Comparison of ENCODE assay signal across 8 mouse cellular contexts in the genomic region with DNA sequence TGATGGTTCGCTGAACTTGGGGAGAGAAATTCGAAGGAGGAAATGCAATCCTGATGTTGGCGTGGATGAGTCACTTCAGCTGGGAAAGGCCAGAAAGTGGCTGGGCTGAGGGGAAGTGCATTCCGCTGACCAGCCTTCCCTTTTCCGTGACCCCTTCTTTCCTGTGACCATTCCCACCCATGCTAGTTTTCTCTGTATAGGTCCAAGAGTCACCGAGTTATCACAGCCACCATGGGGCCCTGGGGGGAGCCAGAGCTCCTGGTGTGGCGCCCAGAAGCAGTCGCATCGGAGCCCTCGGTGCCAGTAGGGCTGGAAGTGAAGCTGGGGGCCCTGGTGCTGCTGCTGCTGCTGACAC. TPM values are rescaled to one million over a fixed set of nuclear protein-coding genes. Genes with fewer than 3 reads are reported as not detected.
DNase-seq lines count a peak whose midpoint lies in the region; ATAC-seq and TF ChIP-seq lines count a peak whose summit lies in the region.

No protein-coding gene starts in this region.

- ATAC-seq in G1E (ENCODE audit: extremely low read depth, insufficient number of reproducible peaks, low FRiP score, poor library complexity, severe bottlenecking) = 0 out of 2 replicates have a peak, but pooled peaks have one; percentile 9
- no peak for ATAC-seq in hindbrain, embryonic 11.5 days (ENCODE audit: low FRiP score)
- peak; percentile 25; the same call in 1 of the 2 replicates for ATAC-seq in liver, embryonic 16.5 days (ENCODE audit: low read depth)
- ATAC-seq in neural tube, embryonic 14.5 days (ENCODE audit: low read depth) = no peak

- H3K36me3 ChIP-seq in G1E (replicated peaks) = peaks cover 30% of the 10 kb centered on the region
- peaks cover 13% of the 10 kb centered on the region for H3K36me3 ChIP-seq in erythroblast, embryonic 14.5 days (ENCODE audit: control insufficient read depth)
- H3K36me3 ChIP-seq in hindbrain, embryonic 11.5 days (ENCODE audit: control insufficient read depth, insufficient read depth, low read length) = no peaks in the 10 kb centered on the region
- H3K36me3 ChIP-seq in liver, embryonic 16.5 days (ENCODE audit: control insufficient read depth, insufficient read depth) = no peaks in the 10 kb centered on the region; the same call in 1 of the 2 replicates
- peaks cover 4% of the 10 kb centered on the region; the same call in 1 of the 2 replicates for H3K36me3 ChIP-seq in neural tube, embryonic 14.5 days (ENCODE audit: control insufficient read depth, insufficient read depth, low read length)

- peak overlapping the region; percentile 75 for H3K4me3 ChIP-seq in G1E (ENCODE audit: low read depth, low read length)
- peak overlapping the region; percentile 77 for H3K4me3 ChIP-seq in erythroblast, embryonic 14.5 days (replicated peaks)
- H3K4me3 ChIP-seq in hindbrain, embryonic 11.5 days (ENCODE audit: low read depth, low read length) = peak overlapping the region; percentile 58
- peak overlapping the region; percentile 75 for H3K4me3 ChIP-seq in liver, embryonic 16.5 days (ENCODE audit: low read depth, low read length)
- H3K4me3 ChIP-seq in neural tube, embryonic 14.5 days (ENCODE audit: low read depth, low read length) = peak overlapping the region; percentile 69

- peaks cover 48% of the 10 kb centered on the region for H3K4me1 ChIP-seq in G1E (ENCODE audit: insufficient read depth, low read depth, low read length)
- H3K4me1 ChIP-seq in erythroblast, embryonic 14.5 days (ENCODE audit: control insufficient read depth) = peaks cover 26% of the 10 kb centered on the region
- H3K4me1 ChIP-seq in hindbrain, embryonic 11.5 days (replicated peaks; ENCODE audit: control insufficient read depth, insufficient read depth, low read length) = peaks cover 6% of the 10 kb centered on the region; the same call in 1 of the 2 replicates
- peaks cover 16% of the 10 kb centered on the region for H3K4me1 ChIP-seq in liver, embryonic 16.5 days (ENCODE audit: control insufficient read depth, low read depth, low read length)
- H3K4me1 ChIP-seq in neural tube, embryonic 14.5 days (ENCODE audit: control insufficient read depth, insufficient read depth, low read length) = peaks cover 5% of the 10 kb centered on the region

- H3K27ac ChIP-seq in hindbrain, embryonic 11.5 days (ENCODE audit: low read depth, low read length) = no peak overlapping the region
- H3K27ac ChIP-seq in liver, embryonic 16.5 days (ENCODE audit: low read length) = peak overlapping the region; percentile 75
- peak overlapping the region; percentile 60; the same call in 1 of the 2 replicates for H3K27ac ChIP-seq in neural tube, embryonic 14.5 days (ENCODE audit: low read depth, low read length)

- peak overlapping the region; percentile 76 for H3K9ac ChIP-seq in hindbrain, embryonic 11.5 days (ENCODE audit: low read depth, low read length)
- H3K9ac ChIP-seq in liver, embryonic 16.5 days (ENCODE audit: low read depth, low read length) = peak overlapping the region; percentile 76
- peak overlapping the region; percentile 78 for H3K9ac ChIP-seq in neural tube, embryonic 14.5 days (replicated peaks; ENCODE audit: low read depth, low read length)

- H3K4me2 ChIP-seq in hindbrain, embryonic 11.5 days (replicated peaks; ENCODE audit: low read depth, low read length) = peak overlapping the region; percentile 70
- H3K4me2 ChIP-seq in liver, embryonic 16.5 days (ENCODE audit: low read depth, low read length) = peak overlapping the region; percentile 85
- peak overlapping the region; percentile 95 for H3K4me2 ChIP-seq in neural tube, embryonic 14.5 days (ENCODE audit: low read depth, low read length)

- DNase-seq in cerebellum, adult 9-10 months = peak; percentile 57
- no peak for DNase-seq in cerebellum, adult 8-10 months
- peak; percentile 37 for DNase-seq in G1E (ENCODE audit: low spot score)
- no peak for DNase-seq in hindbrain, embryonic 11.5 days (ENCODE audit: low spot score)
- DNase-seq in layer of hippocampus, adult 18-20 months (ENCODE audit: low spot score in 2 of 2) = no peak

- no peaks in the 10 kb centered on the region for H3K27me3 ChIP-seq in G1E (ENCODE audit: insufficient read depth, low read length)
- no peaks in the 10 kb centered on the region for H3K27me3 ChIP-seq in erythroblast, embryonic 14.5 days (ENCODE audit: control insufficient read depth)
- H3K27me3 ChIP-seq in hindbrain, embryonic 11.5 days (ENCODE audit: control insufficient read depth, insufficient read depth, low read length) = no peaks in the 10 kb centered on the region
- no peaks in the 10 kb centered on the region for H3K27me3 ChIP-seq in liver, embryonic 16.5 days (ENCODE audit: control insufficient read depth, insufficient read depth, low read depth, low read length)
- no peaks in the 10 kb centered on the region for H3K27me3 ChIP-seq in neural tube, embryonic 14.5 days (ENCODE audit: control insufficient read depth, insufficient read depth, low read length)

- H3K9me3 ChIP-seq in G1E (replicated peaks) = no peaks in the 10 kb centered on the region
- H3K9me3 ChIP-seq in erythroblast, embryonic 14.5 days (ENCODE audit: control insufficient read depth, low read length) = no peaks in the 10 kb centered on the region
- no peaks in the 10 kb centered on the region for H3K9me3 ChIP-seq in hindbrain, embryonic 11.5 days (ENCODE audit: control insufficient read depth, low read length)
- no peaks in the 10 kb centered on the region for H3K9me3 ChIP-seq in liver, embryonic 16.5 days (replicated peaks; ENCODE audit: control insufficient read depth, low read length)
- H3K9me3 ChIP-seq in neural tube, embryonic 14.5 days (ENCODE audit: control insufficient read depth, low read length) = no peaks in the 10 kb centered on the region

- 14% methylated on average over 10 of the region's 10 CpGs for WGBS in hindbrain, embryonic 11.5 days
- WGBS in liver, embryonic 16.5 days (ENCODE audit: insufficient replicate concordance) = 2% methylated on average over 10 of the region's 10 CpGs
- WGBS in neural tube, embryonic 14.5 days = 8% methylated on average over 10 of the region's 10 CpGs

- no peak for TF ChIP-seq CTCF in G1E (IDR thresholded peaks at IDR 0.05; ENCODE audit: low read depth, low read length)

RNA-seq across cellular contexts. Expression of a gene that starts 0.8 kb away (rescaled TPM):
- 31.8 and 35.8 TPM in 2 replicates for total RNA-seq in G1E (2014; fragmentation: Nextera tagmentation)
- 38.0 and 42.7 TPM in 2 replicates for total RNA-seq in G1E (2017)
- 14.0 and 15.6 TPM in 2 replicates for polyA plus RNA-seq in G1E (2012)
- 0.20 and 0.21 TPM in 2 replicates for polyA plus RNA-seq in erythroblast, embryonic 14.5 days (2012)
- 49.1 and 55.3 TPM in 2 replicates for polyA plus RNA-seq in hindbrain, embryonic 11.5 days (2014; fragmentation: Nextera tagmentation; extraction: Ambion mirVana)
- polyA plus RNA-seq in liver, embryonic 16.5 days (2015; fragmentation: Nextera tagmentation; extraction: Ambion mirVana) = 30.0 and 33.5 TPM in 2 replicates
- 41.2 and 46.0 TPM in 2 replicates for polyA plus RNA-seq in neural tube, embryonic 14.5 days (2014; fragmentation: Nextera tagmentation; extraction: Ambion mirVana)
- total RNA-seq in layer of hippocampus, adult 18-20 months (2021) = 10 to 100 TPM; 39.0 to 45.3 TPM

RNA-seq across cellular contexts. Expression of a gene that starts 5.2 kb away (rescaled TPM):
- total RNA-seq in G1E (2014; fragmentation: Nextera tagmentation) = 51.8 and 67.0 TPM in 2 replicates
- 6.4 and 9.6 TPM in 2 replicates for total RNA-seq in G1E (2017)
- polyA plus RNA-seq in G1E (2012) = 58.5 and 68.9 TPM in 2 replicates
- polyA plus RNA-seq in erythroblast, embryonic 14.5 days (2012) = 2.9 and 3.3 TPM in 2 replicates
- polyA plus RNA-seq in hindbrain, embryonic 11.5 days (2014; fragmentation: Nextera tagmentation; extraction: Ambion mirVana) = 9.8 and 10.6 TPM in 2 replicates
- 5.2 and 6.9 TPM in 2 replicates for polyA plus RNA-seq in liver, embryonic 16.5 days (2015; fragmentation: Nextera tagmentation; extraction: Ambion mirVana)
- polyA plus RNA-seq in neural tube, embryonic 14.5 days (2014; fragmentation: Nextera tagmentation; extraction: Ambion mirVana) = 11.6 and 12.6 TPM in 2 replicates
- 10 to 100 TPM; 36.4 to 45.7 TPM for total RNA-seq in layer of hippocampus, adult 18-20 months (2021)

RNA-seq across cellular contexts. Expression of a gene that starts 5.4 kb away (rescaled TPM):
- total RNA-seq in G1E (2014; fragmentation: Nextera tagmentation) (not detected in 2 replicates), G1E (2017) (0.16 TPM in 1 of 2 replicates, not detected in the other)
- polyA plus RNA-seq in G1E (2012) = not detected in 2 replicates
- polyA plus RNA-seq in erythroblast, embryonic 14.5 days (2012) = not detected in 2 replicates
- 4.5 and 4.9 TPM in 2 replicates for polyA plus RNA-seq in hindbrain, embryonic 11.5 days (2014; fragmentation: Nextera tagmentation; extraction: Ambion mirVana)
- polyA plus RNA-seq in liver, embryonic 16.5 days (2015; fragmentation: Nextera tagmentation; extraction: Ambion mirVana) = 0.35 and 0.41 TPM in 2 replicates
- 1.3 and 2.4 TPM in 2 replicates for polyA plus RNA-seq in neural tube, embryonic 14.5 days (2014; fragmentation: Nextera tagmentation; extraction: Ambion mirVana)
- under 1 TPM in 1 of 2 experiments, not detected in 1; 0.41 TPM for total RNA-seq in layer of hippocampus, adult 18-20 months (2021)

RNA-seq across cellular contexts. Expression of a gene that starts 16.3 kb away (rescaled TPM):
- total RNA-seq in G1E (2014; fragmentation: Nextera tagmentation) (42.3 and 68.2 TPM in 2 replicates), G1E (2017) (9.8 and 15.2 TPM in 2 replicates)
- polyA plus RNA-seq in G1E (2012) = 73.7 and 105 TPM in 2 replicates
- polyA plus RNA-seq in erythroblast, embryonic 14.5 days (2012) = 1.1 and 1.3 TPM in 2 replicates
- 3.8 and 4.5 TPM in 2 replicates for polyA plus RNA-seq in hindbrain, embryonic 11.5 days (2014; fragmentation: Nextera tagmentation; extraction: Ambion mirVana)
- 2.3 and 2.8 TPM in 2 replicates for polyA plus RNA-seq in liver, embryonic 16.5 days (2015; fragmentation: Nextera tagmentation; extraction: Ambion mirVana)
- polyA plus RNA-seq in neural tube, embryonic 14.5 days (2014; fragmentation: Nextera tagmentation; extraction: Ambion mirVana) = 7.3 and 8.5 TPM in 2 replicates
- total RNA-seq in layer of hippocampus, adult 18-20 months (2021) = 10 to 100 TPM; 30.1 to 31.9 TPM

RNA-seq across cellular contexts. Expression of a gene that starts 17.3 kb away (rescaled TPM):
- 23.9 and 38.8 TPM in 2 replicates for total RNA-seq in G1E (2014; fragmentation: Nextera tagmentation)
- total RNA-seq in G1E (2017) = 40.9 and 44.5 TPM in 2 replicates
- 73.6 and 98.7 TPM in 2 replicates for polyA plus RNA-seq in G1E (2012)
- polyA plus RNA-seq in erythroblast, embryonic 14.5 days (2012) = 3.9 and 4.3 TPM in 2 replicates
- 101 and 104 TPM in 2 replicates for polyA plus RNA-seq in hindbrain, embryonic 11.5 days (2014; fragmentation: Nextera tagmentation; extraction: Ambion mirVana)
- 35.7 and 37.7 TPM in 2 replicates for polyA plus RNA-seq in liver, embryonic 16.5 days (2015; fragmentation: Nextera tagmentation; extraction: Ambion mirVana)
- 98.9 and 102 TPM in 2 replicates for polyA plus RNA-seq in neural tube, embryonic 14.5 days (2014; fragmentation: Nextera tagmentation; extraction: Ambion mirVana)
- total RNA-seq in layer of hippocampus, adult 18-20 months (2021) = 10 to 100 TPM; 44.1 to 46.2 TPM

Comparison
In these comparisons a context has a peak if more than half of its experiments do, and no peak if none do; other contexts are left out.
1. DNase-seq: peak in cerebellum, adult 9-10 months (single experiment) and G1E (single experiment); none in cerebellum, adult 8-10 months (single experiment), hindbrain, embryonic 11.5 days (single experiment) and layer of hippocampus, adult 18-20 months (0 of 2).
2. ATAC-seq: peak in G1E (single experiment) and liver, embryonic 16.5 days (single experiment); none in hindbrain, embryonic 11.5 days (single experiment) and neural tube, embryonic 14.5 days (single experiment).
3. RNA of a gene that starts 0.8 kb away (polyA plus RNA-seq): 49.1 to 55.3 TPM in hindbrain, embryonic 11.5 days, 41.2 to 46.0 TPM in neural tube, embryonic 14.5 days, 30.0 to 33.5 TPM in liver, embryonic 16.5 days and 14.0 to 15.6 TPM in G1E; 0.20 to 0.21 TPM in erythroblast, embryonic 14.5 days; every median in the first group is over 10 times any median in the second.
4. Peak in every context shown above with its lines, with median percentiles within 50 percentile points of each other: H3K4me3 ChIP-seq, H3K4me2 ChIP-seq and H3K9ac ChIP-seq.